Mouse (Mus musculus) myocyte (in vitro differentiated cells): ENCODE results near the gene Dusp8. TPM values are rescaled to one million over a fixed set of nuclear protein-coding genes. Genes with fewer than 3 reads are reported as not detected.
A peak's percentile ranks its signal among the peaks of the same experiment; 100 is the strongest.
"Not testable (repeated sequence)": the region's sequence is repeated elsewhere in the genome, so short reads cannot be mapped to it uniquely, and the experiment has no call there.

Source experiments
- H3K27me3 ChIP-seq: one replicate; pipeline ENCODE4 v1.6.1; 2011; ENCODE audit not compliant: control insufficient read depth, insufficient read depth, insufficient read length
- H3K36me3 ChIP-seq: one replicate; pipeline ENCODE4 v1.6.1; 2011; ENCODE audit not compliant: control insufficient read depth, insufficient read depth
- H3K4me2 ChIP-seq: one replicate; pipeline ENCODE4 v1.6.1; 2011; ENCODE audit warnings: low read depth, control low read depth
- H3K4me3 ChIP-seq: one replicate; pipeline ENCODE4 v1.5.1; 2011; ENCODE audit warnings: mild to moderate bottlenecking, control low read depth, moderate library complexity
- H3K79me2 ChIP-seq: one replicate; pipeline ENCODE4 v1.6.1; 2011; ENCODE audit not compliant: control insufficient read depth, insufficient read depth
- H3ac ChIP-seq: one replicate; pipeline ENCODE4 v1.6.1; 2011; ENCODE audit not compliant: control insufficient read depth, insufficient read length
- CEBPB ChIP-seq: IDR thresholded peaks from 2 replicates; pipeline ENCODE4 v1.6.1; 2011; ENCODE audit warnings: mild to moderate bottlenecking, moderate library complexity; ENCODE audit not compliant: poor library complexity, insufficient read depth, severe bottlenecking
- E2F4 ChIP-seq: IDR thresholded peaks from one replicate; pipeline ENCODE4 v1.6.1; 2011; ENCODE audit warnings: mild to moderate bottlenecking, control low read depth, moderate library complexity; ENCODE audit not compliant: insufficient read depth
- MAX ChIP-seq: IDR thresholded peaks from one replicate; pipeline ENCODE4 v1.6.1; 2011; ENCODE audit warnings: low read depth, mild to moderate bottlenecking, control low read depth
- MYOD1 ChIP-seq, 3 experiments: IDR thresholded peaks; one replicate each; pipeline ENCODE4 v1.6.1; 2011; ENCODE audit warnings: control low read depth in 2 of 3, low read depth in 2 of 3, mild to moderate bottlenecking in 2 of 3, moderate library complexity in 1 of 3; ENCODE audit not compliant: insufficient read length in 2 of 3, control insufficient read depth in 1 of 3
- MYOG ChIP-seq, 3 experiments: IDR thresholded peaks; one replicate each; pipeline ENCODE4 v1.6.1; 2011; ENCODE audit warnings: control low read depth in 2 of 3, low read depth in 2 of 3, mild to moderate bottlenecking in 2 of 3; ENCODE audit not compliant: insufficient read length in 2 of 3, control insufficient read depth in 1 of 3, insufficient read depth in 1 of 3
- POLR2A ChIP-seq: IDR thresholded peaks from one replicate; pipeline ENCODE4 v1.6.1; 2011; ENCODE audit warnings: low read depth, mild to moderate bottlenecking, control low read depth, moderate library complexity; ENCODE audit not compliant: insufficient read length
- POLR2AphosphoS2 ChIP-seq: IDR thresholded peaks from one replicate; pipeline ENCODE4 v1.6.1; 2011; ENCODE audit warnings: low read depth, control low read depth; ENCODE audit not compliant: insufficient read length
- REST ChIP-seq: IDR thresholded peaks from one replicate; pipeline ENCODE4 v1.6.1; 2011; ENCODE audit warnings: mild to moderate bottlenecking, control low read depth, moderate library complexity; ENCODE audit not compliant: insufficient read depth, insufficient read length
- SRF ChIP-seq: IDR thresholded peaks from one replicate; pipeline ENCODE4 v1.6.1; 2011; ENCODE audit warnings: low read depth; ENCODE audit not compliant: control insufficient read depth, insufficient read length
- TCF12 ChIP-seq: IDR thresholded peaks from one replicate; pipeline ENCODE4 v1.6.1; 2011; ENCODE audit warnings: mild to moderate bottlenecking, control low read depth; ENCODE audit not compliant: poor library complexity, insufficient read depth, severe bottlenecking
- TCF3 ChIP-seq: IDR thresholded peaks from one replicate; pipeline ENCODE4 v1.6.1; 2011; ENCODE audit warnings: low read depth, control low read depth; ENCODE audit not compliant: insufficient read length
- USF1 ChIP-seq: IDR thresholded peaks from one replicate; pipeline ENCODE4 v1.6.1; 2011; ENCODE audit warnings: low read depth, mild to moderate bottlenecking, control low read depth, moderate library complexity
- polyA plus RNA-seq: library from polyadenylated mRNA; unstranded; fragments of >200 nt; fragmentation: generic; extraction: Trizol; gene quantifications from one replicate; pipeline ENCODE4 v1.2.1, GENCODE M21; 2012; ENCODE audit warnings: missing spikeins

Dusp8 gene
- 9.1 TPM for polyA plus RNA-seq

GRCm38 (mm10) chr7:142095183-142095931 is at the start of gene Dusp8:
Dusp8 (minus strand) TSS chr7:142095843.
- peak within 1 kb of the TSS; percentile 97 for H3K4me2 ChIP-seq
- H3K27me3 ChIP-seq = peaks cover 13% of the 10 kb centered on the region
- no peaks in the 10 kb centered on the region for H3K36me3 ChIP-seq
- peak within 1 kb of the TSS; percentile 54 for H3K4me3 ChIP-seq
- peak within 1 kb of the TSS; percentile 85 for H3ac ChIP-seq
- peaks cover 28% of the 10 kb centered on the region for H3K79me2 ChIP-seq
- TF ChIP-seq E2F4 (no peak), POLR2A (peak; percentile 51), MYOD1 (IDR thresholded peaks at IDR 0.05; ENCODE audit: control insufficient read depth in 1 of 3, insufficient read length in 2 of 3, low read depth in 2 of 3) (no peak)

GRCm38 (mm10) chr7:142144507-142144906 is 48.9 kb upstream of the Dusp8 start, which contains the start of gene Gm45337:
Gm45337 (minus strand) TSS chr7:142144607.
- H3K4me3 ChIP-seq = no peak within 1 kb of the TSS
- TF ChIP-seq MYOG (IDR thresholded peaks at IDR 0.05; ENCODE audit: control insufficient read depth in 1 of 3, insufficient read depth in 1 of 3, insufficient read length in 2 of 3, low read depth in 2 of 3) (no peak), POLR2AphosphoS2 (no peak)
- no peak within 1 kb of the TSS for H3K4me2 ChIP-seq
- H3K27me3 ChIP-seq = no peaks in the 10 kb centered on the region
- H3K79me2 ChIP-seq = no peaks in the 10 kb centered on the region
- no peak within 1 kb of the TSS for H3ac ChIP-seq
- no peaks in the 10 kb centered on the region for H3K36me3 ChIP-seq

- not testable (repeated sequence) for H3ac ChIP-seq, H3K4me3 ChIP-seq, H3K27me3 ChIP-seq, H3K36me3 ChIP-seq, H3K4me2 ChIP-seq, H3K79me2 ChIP-seq
- TF ChIP-seq MYOD1 (IDR thresholded peaks at IDR 0.05; ENCODE audit: control insufficient read depth in 1 of 3, insufficient read length in 2 of 3, low read depth in 2 of 3) = peak in 2 of 3 experiments; percentile 28 to 52
Measured at GRCm38 (mm10) chr7:142143506-142144010, 47.9 kb upstream of the Dusp8 start.

GRCm38 (mm10) chr7:142140696-142141095 is 45.1 kb upstream of the Dusp8 start:
- no peaks in the 10 kb centered on the region for H3K36me3 ChIP-seq
- H3K79me2 ChIP-seq = no peaks in the 10 kb centered on the region
- no peak overlapping the region for H3ac ChIP-seq
- no peak overlapping the region for H3K4me2 ChIP-seq
- no peaks in the 10 kb centered on the region for H3K27me3 ChIP-seq
- no peak overlapping the region for H3K4me3 ChIP-seq
- TF ChIP-seq SRF (no peak), REST (no peak), MYOD1 (IDR thresholded peaks at IDR 0.05; ENCODE audit: control insufficient read depth in 1 of 3, insufficient read length in 2 of 3, low read depth in 2 of 3) (no peak), POLR2AphosphoS2 (no peak), POLR2A (no peak), CEBPB (no peak), MYOG (IDR thresholded peaks at IDR 0.05; ENCODE audit: control insufficient read depth in 1 of 3, insufficient read depth in 1 of 3, insufficient read length in 2 of 3, low read depth in 2 of 3) (no peak), TCF12 (no peak), E2F4 (no peak), MAX (no peak), USF1 (no peak), TCF3 (no peak)

GRCm38 (mm10) chr7:142135934-142136333 is 40.3 kb upstream of the Dusp8 start, which contains the start of gene Gm39115:
Gm39115 (minus strand) TSS chr7:142136034.
- H3K4me2 ChIP-seq, H3K79me2 ChIP-seq, H3K36me3 ChIP-seq: not testable (repeated sequence)

More at GRCm38 (mm10) chr7:142135934-142136333, 40.3 kb upstream of the Dusp8 start, which contains the start of gene Gm39115:
- not testable (repeated sequence) for H3K4me3 ChIP-seq, H3ac ChIP-seq
- H3K27me3 ChIP-seq = peaks cover 14% of the 10 kb centered on the region
